In the genomic region with DNA sequence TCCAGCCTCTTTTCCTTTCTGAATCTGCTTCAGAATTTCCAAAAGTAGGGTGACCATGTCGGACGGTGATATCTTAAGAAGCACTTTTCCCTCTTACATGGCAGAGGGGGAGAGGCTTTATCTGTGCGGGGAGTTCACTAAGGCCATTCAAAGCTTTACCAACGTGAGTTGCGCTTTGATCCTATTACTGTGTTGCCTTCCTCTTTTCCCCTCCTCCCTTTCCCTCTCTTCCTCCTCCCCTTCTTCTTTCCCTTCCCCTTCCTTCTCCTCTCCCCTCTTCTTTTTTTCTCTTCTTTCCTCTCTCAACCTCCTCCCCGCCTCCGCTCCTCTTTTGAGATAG, we compare ENCODE assay signal across 9 mouse cellular contexts. TPM values are rescaled to one million over a fixed set of nuclear protein-coding genes. Genes with fewer than 3 reads are reported as not detected.
DNase-seq lines count a peak whose midpoint lies in the region; ATAC-seq and TF ChIP-seq lines count a peak whose summit lies in the region.
"Had no signal": no experiment of that assay in that cellular context is flagged by ENCODE, and none has a peak within 500 bp of the region (broad histone marks: within the 10 kb centered on the region; RNA-seq: fewer than 3 reads in every experiment).

No protein-coding gene starts in this region.

- H3K9ac ChIP-seq in hindbrain, embryonic 14.5 days: peak overlapping the region; percentile 58
- peak overlapping the region; percentile 37 for H3K9ac ChIP-seq in midbrain, embryonic 12.5 days (replicated peaks)

- peak overlapping the region; percentile 51 for H3K4me3 ChIP-seq in kidney, adult 2 months (ENCODE audit: insufficient read depth, low read depth, low read length)
- peak overlapping the region; percentile 63 for H3K4me3 ChIP-seq in bone marrow macrophage, adult 2 months (ENCODE audit: insufficient read depth, low read length)
- peak overlapping the region; percentile 38 for H3K4me3 ChIP-seq in hindbrain, embryonic 14.5 days (replicated peaks; ENCODE audit: low read length)
- peak overlapping the region; percentile 44 for H3K4me3 ChIP-seq in midbrain, embryonic 12.5 days

- TF ChIP-seq POLR2A in kidney, adult 2 months (IDR thresholded peaks at IDR 0.05; ENCODE audit: low read depth, low read length): no peak
- TF ChIP-seq POLR2A in bone marrow macrophage, adult 2 months (IDR thresholded peaks at IDR 0.05; ENCODE audit: borderline replicate concordance, low read depth, low read length): no peak

- H3K4me2 ChIP-seq in hindbrain, embryonic 14.5 days (replicated peaks): peak overlapping the region; percentile 64
- peak overlapping the region; percentile 67 for H3K4me2 ChIP-seq in midbrain, embryonic 12.5 days (replicated peaks)

- H3K36me3 ChIP-seq in kidney, adult 2 months (ENCODE audit: control insufficient read depth, insufficient read depth, low read length): no peaks in the 10 kb centered on the region
- no peaks in the 10 kb centered on the region for H3K36me3 ChIP-seq in hindbrain, embryonic 14.5 days (replicated peaks; ENCODE audit: control insufficient read depth, insufficient read depth)
- H3K36me3 ChIP-seq in midbrain, embryonic 12.5 days: no peaks in the 10 kb centered on the region

- 29% methylated on average over 7 of the region's 7 CpGs for WGBS in kidney, adult 2 months
- WGBS in hindbrain, embryonic 14.5 days: 30% methylated on average over 7 of the region's 7 CpGs
- WGBS in midbrain, embryonic 12.5 days: 21% methylated on average over 7 of the region's 7 CpGs

- ATAC-seq in hindbrain, embryonic 14.5 days (ENCODE audit: low FRiP score): peak; percentile 64
- ATAC-seq in midbrain, embryonic 12.5 days (ENCODE audit: low FRiP score, low read depth): peak; percentile 65

- H3K27ac ChIP-seq in kidney, adult 2 months (ENCODE audit: insufficient read depth, low read depth, low read length): peak overlapping the region; percentile 36; the same call in 1 of the 2 replicates
- peak overlapping the region; percentile 56 for H3K27ac ChIP-seq in bone marrow macrophage, adult 2 months (ENCODE audit: insufficient read depth, low read depth, low read length)
- peak overlapping the region; percentile 75; the same call in 1 of the 2 replicates for H3K27ac ChIP-seq in hindbrain, embryonic 14.5 days
- H3K27ac ChIP-seq in midbrain, embryonic 12.5 days (replicated peaks): no peak overlapping the region; the same call in 1 of the 2 replicates

- TF ChIP-seq CTCF in kidney, adult 2 months (conservative IDR thresholded peaks at IDR 0.05; ENCODE audit: insufficient read depth, insufficient read length, low read depth, low read length): no peak
- no peak for TF ChIP-seq CTCF in bone marrow macrophage, adult 2 months (IDR thresholded peaks at IDR 0.05; ENCODE audit: low read depth, low read length)

- H3K9me3 ChIP-seq in hindbrain, embryonic 14.5 days (ENCODE audit: control insufficient read depth, low read length): no peaks in the 10 kb centered on the region
- no peaks in the 10 kb centered on the region for H3K9me3 ChIP-seq in midbrain, embryonic 12.5 days

- H3K4me1 ChIP-seq in kidney, adult 2 months (ENCODE audit: control insufficient read depth, insufficient read depth, low read length): peaks cover 4% of the 10 kb centered on the region; the same call in 1 of the 2 replicates
- H3K4me1 ChIP-seq in bone marrow macrophage, adult 2 months (ENCODE audit: control insufficient read depth, insufficient read depth, low read length): peaks cover 39% of the 10 kb centered on the region
- H3K4me1 ChIP-seq in hindbrain, embryonic 14.5 days (replicated peaks; ENCODE audit: control insufficient read depth, insufficient read depth, low read length): peaks cover 15% of the 10 kb centered on the region
- H3K4me1 ChIP-seq in midbrain, embryonic 12.5 days: peaks cover 10% of the 10 kb centered on the region

- no peak for DNase-seq in kidney, adult 2 months
- no peak for DNase-seq in kidney, adult 18-20 months
- DNase-seq in hindbrain, embryonic 14.5 days (ENCODE audit: low spot score): no peak
- DNase-seq in spleen, postnatal 10 days (ENCODE audit: low spot score in 2 of 2): no peak
- DNase-seq in spleen, postnatal 4 days (ENCODE audit: low spot score in 2 of 2): no peak
- no peak for DNase-seq in embryo, embryonic 10.5 days (ENCODE audit: low spot score)

- no peaks in the 10 kb centered on the region for H3K27me3 ChIP-seq in kidney, adult 2 months (replicated peaks; ENCODE audit: control insufficient read depth, insufficient read depth, low read length)
- H3K27me3 ChIP-seq in hindbrain, embryonic 14.5 days (ENCODE audit: control insufficient read depth, insufficient read depth, low read length): no peaks in the 10 kb centered on the region
- H3K27me3 ChIP-seq in midbrain, embryonic 12.5 days: peaks cover 12% of the 10 kb centered on the region
- H3K27me3 ChIP-seq: Patski had no signal

RNA-seq across cellular contexts. Expression of a gene that starts 0.3 kb away (rescaled TPM):
- 0.84 and 1.4 TPM in 2 replicates for polyA plus RNA-seq in kidney, adult 2 months (2012; rRNA removed)
- polyA plus RNA-seq in bone marrow macrophage, adult 2 months (2012; ENCODE audit: insufficient read depth, insufficient read length, missing spikeins): 0.19 and 0.34 TPM in 2 replicates
- 2.0 and 2.7 TPM in 2 replicates for polyA plus RNA-seq in hindbrain, embryonic 14.5 days (2014; fragmentation: Nextera tagmentation; extraction: Ambion mirVana)
- polyA plus RNA-seq in midbrain, embryonic 12.5 days (2016; fragmentation: Nextera tagmentation; extraction: Ambion mirVana): 2.4 and 2.6 TPM in 2 replicates

RNA-seq across cellular contexts. Expression of a gene that starts 17.9 kb away (rescaled TPM):
- polyA plus RNA-seq in kidney, adult 2 months (2012; rRNA removed): 181 and 191 TPM in 2 replicates
- 51.4 and 62.3 TPM in 2 replicates for polyA plus RNA-seq in bone marrow macrophage, adult 2 months (2012; ENCODE audit: insufficient read depth, insufficient read length, missing spikeins)
- 224 and 244 TPM in 2 replicates for polyA plus RNA-seq in hindbrain, embryonic 14.5 days (2014; fragmentation: Nextera tagmentation; extraction: Ambion mirVana)
- polyA plus RNA-seq in midbrain, embryonic 12.5 days (2016; fragmentation: Nextera tagmentation; extraction: Ambion mirVana): 366 and 368 TPM in 2 replicates

RNA-seq across cellular contexts. Expression of a gene that starts 29.0 kb away (rescaled TPM):
- 10.5 and 13.5 TPM in 2 replicates for polyA plus RNA-seq in kidney, adult 2 months (2012; rRNA removed)
- polyA plus RNA-seq in bone marrow macrophage, adult 2 months (2012; ENCODE audit: insufficient read depth, insufficient read length, missing spikeins): 40.3 and 41.2 TPM in 2 replicates
- polyA plus RNA-seq in hindbrain, embryonic 14.5 days (2014; fragmentation: Nextera tagmentation; extraction: Ambion mirVana): 47.2 and 53.3 TPM in 2 replicates
- 19.7 and 20.4 TPM in 2 replicates for polyA plus RNA-seq in midbrain, embryonic 12.5 days (2016; fragmentation: Nextera tagmentation; extraction: Ambion mirVana)
